ENCODE assay signal across 38 mouse cellular contexts in the genomic region with DNA sequence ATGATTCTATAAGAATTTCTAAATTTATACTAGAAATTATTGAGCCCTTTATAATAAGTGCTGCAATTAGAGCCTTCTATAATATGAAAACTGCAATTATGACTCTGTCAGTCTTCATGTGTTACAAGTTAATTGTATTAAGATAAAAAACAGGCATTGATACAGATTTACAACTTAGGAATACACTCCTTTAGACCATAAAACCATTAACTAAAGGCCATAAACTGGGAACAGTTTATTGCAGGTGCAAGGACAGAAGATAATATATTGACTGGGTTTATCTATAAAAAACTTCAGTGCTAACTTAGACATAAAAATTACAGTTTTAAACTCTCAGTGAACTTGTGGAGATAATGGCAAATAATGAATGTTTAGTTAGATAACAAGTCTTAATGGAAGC. TPM values are rescaled to one million over a fixed set of nuclear protein-coding genes. Genes with fewer than 3 reads are reported as not detected.
"Had no signal": no experiment of that assay in that cellular context is flagged by ENCODE, and none has a peak within 500 bp of the region (broad histone marks: within the 10 kb centered on the region; RNA-seq: fewer than 3 reads in every experiment).

No protein-coding gene starts in this region.

- H3K4me3 ChIP-seq: limb, embryonic 10.5 days; limb, embryonic 12.5 days; limb, embryonic 13.5 days; limb, embryonic 15.5 days; liver, embryonic 12.5 days; liver, embryonic 13.5 days; liver, embryonic 15.5 days; lung, embryonic 15.5 days; megakaryocyte, embryonic 14.5 days; midbrain, embryonic 10.5 days; midbrain, embryonic 12.5 days; midbrain, embryonic 13.5 days; midbrain, embryonic 15.5 days; myocyte had no signal

- H3K9me3 ChIP-seq: limb, embryonic 10.5 days; limb, embryonic 12.5 days; limb, embryonic 13.5 days; limb, embryonic 15.5 days; liver, embryonic 12.5 days; liver, embryonic 13.5 days; liver, embryonic 15.5 days; lung, embryonic 15.5 days; megakaryocyte, embryonic 14.5 days; midbrain, embryonic 10.5 days; midbrain, embryonic 12.5 days; midbrain, embryonic 13.5 days; midbrain, embryonic 15.5 days had no signal

- H3K27ac ChIP-seq: limb, embryonic 10.5 days; limb, embryonic 12.5 days; limb, embryonic 13.5 days; limb, embryonic 15.5 days; liver, embryonic 12.5 days; liver, embryonic 13.5 days; liver, embryonic 14.5 days; liver, embryonic 15.5 days; lung, embryonic 15.5 days; macrophage; midbrain, embryonic 10.5 days; midbrain, embryonic 12.5 days; midbrain, embryonic 13.5 days; midbrain, embryonic 15.5 days had no signal

- H3K27me3 ChIP-seq: limb, embryonic 12.5 days; limb, embryonic 13.5 days; limb, embryonic 15.5 days; liver, embryonic 12.5 days; liver, embryonic 13.5 days; liver, embryonic 15.5 days; lung, embryonic 15.5 days; megakaryocyte, embryonic 14.5 days; midbrain, embryonic 12.5 days; midbrain, embryonic 13.5 days; midbrain, embryonic 15.5 days had no signal

- H3K4me1 ChIP-seq: limb, embryonic 10.5 days; limb, embryonic 12.5 days; limb, embryonic 13.5 days; limb, embryonic 15.5 days; liver, embryonic 12.5 days; liver, embryonic 13.5 days; liver, embryonic 15.5 days; lung, embryonic 15.5 days; megakaryocyte, embryonic 14.5 days; midbrain, embryonic 13.5 days; midbrain, embryonic 15.5 days had no signal

- H3K4me2 ChIP-seq: limb, embryonic 12.5 days; limb, embryonic 13.5 days; limb, embryonic 15.5 days; liver, embryonic 11.5 days; liver, embryonic 12.5 days; liver, embryonic 13.5 days; liver, embryonic 15.5 days; lung, embryonic 14.5 days; lung, embryonic 15.5 days; midbrain, embryonic 11.5 days; midbrain, embryonic 12.5 days; midbrain, embryonic 13.5 days; midbrain, embryonic 15.5 days had no signal

- H3K9ac ChIP-seq: limb, embryonic 12.5 days; limb, embryonic 13.5 days; limb, embryonic 15.5 days; liver, embryonic 12.5 days; liver, embryonic 13.5 days; liver, embryonic 14.5 days; liver, embryonic 15.5 days; liver, postnatal 0 days; lung, embryonic 14.5 days; lung, embryonic 15.5 days; midbrain, embryonic 12.5 days; midbrain, embryonic 13.5 days; midbrain, embryonic 15.5 days had no signal

- H3K36me3 ChIP-seq: limb, embryonic 10.5 days; limb, embryonic 12.5 days; limb, embryonic 13.5 days; limb, embryonic 15.5 days; liver, embryonic 12.5 days; liver, embryonic 13.5 days; liver, embryonic 15.5 days; lung, embryonic 15.5 days; midbrain, embryonic 10.5 days; midbrain, embryonic 12.5 days; midbrain, embryonic 13.5 days; midbrain, embryonic 15.5 days had no signal

- ATAC-seq: liver, embryonic 12.5 days; liver, postnatal 0 days; lung, postnatal 0 days; midbrain, embryonic 13.5 days; midbrain, embryonic 15.5 days; midbrain, embryonic 16.5 days had no signal

- DNase-seq: left cerebral cortex, postnatal 4 days; liver; liver, embryonic 13.5 days; liver, postnatal 0 days; lung, adult 18-20 months; lung, adult 2 months; lung, embryonic 14.5 days; lung, postnatal 10 days; lung, postnatal 14 days; lung, postnatal 36 days; lung, postnatal 4 days; midbrain, embryonic 14.5 days had no signal

RNA-seq across cellular contexts. Expression of gene Pabpc6, which starts 42.5 kb away (rescaled TPM):
- polyA plus RNA-seq: limb, embryonic 10.5 days; limb, embryonic 11.5 days; limb, embryonic 12.5 days; limb, embryonic 13.5 days; limb, embryonic 14.5 days; limb, embryonic 15.5 days; liver, adult 2 months; liver, embryonic 11.5 days; liver, embryonic 12.5 days; liver, embryonic 13.5 days; liver, embryonic 14.5 days; liver, embryonic 15.5 days; liver, embryonic 16.5 days; liver, postnatal 0 days; lung, adult 2 months; lung, embryonic 14.5 days; lung, embryonic 15.5 days; lung, embryonic 16.5 days; lung, postnatal 0 days; macrophage; midbrain, embryonic 10.5 days; midbrain, embryonic 11.5 days; midbrain, embryonic 12.5 days; midbrain, embryonic 13.5 days; midbrain, embryonic 14.5 days; midbrain, embryonic 15.5 days; midbrain, embryonic 16.5 days; midbrain, postnatal 0 days; myocyte; neural tube, embryonic 11.5 days had no signal
